Mouse (Mus musculus): ENCODE results near the gene Fam217b. TPM values are rescaled to one million over a fixed set of nuclear protein-coding genes. Genes with fewer than 3 reads are reported as not detected.

The Fam217b gene
- polyA plus RNA-seq (2015; fragmentation: Nextera tagmentation; extraction: Ambion mirVana), result 25.0 and 27.0 TPM in 2 replicates

DNA sequence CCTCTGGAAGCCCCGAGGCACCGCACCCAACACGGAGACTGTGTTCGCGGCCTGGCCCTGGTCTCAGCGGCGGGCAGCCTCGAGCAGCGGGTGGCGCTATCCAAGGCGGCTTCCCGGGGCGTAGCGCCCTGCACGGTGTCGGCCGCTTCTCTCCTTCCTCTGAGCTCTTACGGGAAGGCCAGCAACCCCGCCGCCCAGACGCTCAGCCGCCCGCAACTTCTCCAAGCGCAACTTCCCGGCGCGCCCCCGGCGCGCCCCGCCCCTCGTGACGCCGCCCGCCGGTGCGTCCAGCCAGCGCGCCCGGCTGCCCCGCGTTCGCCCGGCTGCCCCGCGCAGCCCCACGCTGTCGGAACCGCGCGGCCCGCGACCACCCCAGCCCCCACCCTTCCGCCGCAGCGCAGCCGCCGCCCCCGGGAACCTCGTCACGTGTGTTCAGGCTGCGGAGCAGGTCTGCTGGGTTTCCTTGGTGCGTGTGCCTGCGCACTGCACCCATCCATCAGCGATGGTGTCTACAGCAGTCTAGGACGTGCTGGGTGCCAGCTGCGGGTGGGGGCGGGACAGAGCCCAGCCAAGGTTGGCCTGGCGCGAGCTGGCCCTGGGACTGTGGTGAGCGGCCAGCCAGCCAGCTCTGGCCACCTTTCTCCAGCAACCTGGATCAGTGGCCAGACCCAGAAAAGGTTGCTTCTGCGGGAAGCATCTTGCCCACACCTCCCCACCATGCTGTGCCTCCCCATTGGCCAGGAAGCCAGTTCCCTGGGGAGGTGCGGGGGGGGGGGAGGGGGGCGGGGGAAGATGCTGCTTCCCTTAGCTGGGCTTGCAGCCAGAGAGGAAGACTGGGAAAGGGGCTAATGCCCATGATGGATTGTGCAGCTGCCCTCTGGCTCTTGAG, at the start of gene Fam217b, which contains the start of gene Ppp1r3d:
Gene Fam217b (plus strand): TSS at position 264 of the 889 bp plus-strand sequence.
Gene Ppp1r3d (minus strand): TSS at position 212 of the 889 bp plus-strand sequence.

DNA sequence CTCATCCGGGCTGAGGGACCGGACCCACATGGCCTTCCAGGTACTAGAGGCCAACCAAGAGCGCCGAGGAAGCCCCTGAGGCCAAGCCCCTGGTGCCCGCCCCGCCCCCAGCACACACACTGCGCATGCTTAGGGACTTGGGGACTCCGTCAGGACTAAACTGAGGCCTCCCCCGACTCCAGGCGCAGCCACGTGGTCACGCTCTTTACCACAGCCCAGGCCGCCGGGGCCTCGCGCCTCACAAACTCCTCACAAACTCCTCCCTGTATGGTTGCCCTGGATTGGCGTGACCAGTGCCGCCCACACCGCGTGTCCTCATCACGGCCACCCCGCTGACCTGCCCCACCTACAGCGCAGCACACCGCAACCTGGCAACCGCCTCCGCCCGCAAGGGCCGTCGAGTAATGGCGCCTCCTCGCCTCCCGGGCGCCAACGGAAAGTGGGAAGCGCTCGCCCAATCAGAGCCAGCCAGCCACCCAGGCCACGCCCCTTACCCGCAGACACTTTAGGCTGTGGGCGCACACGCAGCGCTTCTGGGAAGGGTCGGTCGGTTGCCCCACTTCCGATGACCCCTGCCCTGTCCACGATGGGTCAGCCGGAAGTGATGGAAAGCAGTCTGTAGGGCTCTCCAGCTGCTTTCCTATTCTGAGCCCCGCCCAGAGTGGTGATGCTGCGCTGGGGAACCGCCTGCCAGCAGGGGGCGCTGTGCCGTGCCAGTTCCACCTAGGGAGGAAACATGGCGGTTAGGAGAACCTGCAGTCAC, 7.1 kb upstream of the Fam217b start, which contains the start of gene Sycp2:
Gene Sycp2 (minus strand): TSS at position 633 of the 763 bp plus-strand sequence.

DNA sequence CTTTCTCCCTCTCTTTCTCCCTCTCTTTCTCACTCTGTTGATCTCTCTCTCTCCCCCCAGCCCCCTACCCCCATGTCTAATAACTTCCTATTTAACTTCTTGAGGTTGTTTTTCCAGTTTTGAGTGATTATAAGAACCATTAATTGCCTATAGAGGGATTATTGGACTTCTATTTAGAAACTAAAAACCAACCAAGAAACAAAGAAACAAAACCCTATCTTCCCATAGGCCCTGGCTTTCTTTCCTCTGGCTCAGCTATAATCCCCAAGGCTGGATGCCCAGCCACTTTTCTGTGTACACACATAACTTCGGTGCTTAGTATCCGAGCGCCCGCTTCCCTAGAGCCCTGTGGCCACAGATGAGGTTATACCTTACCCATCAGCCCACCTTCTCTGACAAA, 15.9 kb downstream of the Fam217b start, which contains the start of gene Cdh26:
Gene Cdh26 (plus strand): TSS at position 301 of the 400 bp plus-strand sequence.

Other genes starting within 250 kb of the Fam217b start
- 0.41 and 0.50 TPM in 2 replicates for gene Sycp2, start 6.8 kb upstream of the Fam217b start, polyA plus RNA-seq (2015; fragmentation: Nextera tagmentation; extraction: Ambion mirVana)
- gene Ppp1r3d, start 52 bp upstream of the Fam217b start, polyA plus RNA-seq (2015; fragmentation: Nextera tagmentation; extraction: Ambion mirVana), result 10.0 and 11.6 TPM in 2 replicates
- 0.13 and 0.31 TPM in 2 replicates for gene Cdh26, start 16.0 kb downstream of the Fam217b start, polyA plus RNA-seq (2015; fragmentation: Nextera tagmentation; extraction: Ambion mirVana)